Mouse (Mus musculus): ENCODE data around the gene Pcolce2. TPM values are rescaled to one million over a fixed set of nuclear protein-coding genes. Genes with fewer than 3 reads are reported as not detected.
A peak's percentile ranks its signal among the peaks of the same experiment; 100 is the strongest.

Pcolce2 gene
- polyA plus RNA-seq, 1 experiment from 2014 or later: 17.0 TPM

- ATAC-seq (ENCODE audit: low FRiP score, low read depth): 0 out of 2 replicates have a peak, but pooled peaks have one; percentile 13
- WGBS: 15% methylated on average over 8 of the region's 8 CpGs
- peak overlapping the region; percentile 42 for H3K4me2 ChIP-seq (replicated peaks)
These were observed 55.4 kb downstream of the Pcolce2 start for GRCm38 (mm10) chr9:95692823-95693222.

GRCm38 (mm10) chr9:95693528-95694100 lies 56.2 kb downstream of the Pcolce2 start:
- Histone ChIP-seq H3K9me3 (peaks cover 3% of the 10 kb centered on the region; the same call in 1 of the 2 replicates), H3K36me3 (peaks cover 4% of the 10 kb centered on the region; the same call in 1 of the 2 replicates), H3K9ac (no peak overlapping the region), H3K27me3 (no peaks in the 10 kb centered on the region; the same call in 1 of the 2 replicates), H3K4me1 (peaks cover 33% of the 10 kb centered on the region), H3K4me2 (replicated peaks) (peak overlapping the region; percentile 53), H3K27ac (no peak overlapping the region), H3K4me3 (peak overlapping the region; percentile 17; the same call in 1 of the 2 replicates)
- no peak for ATAC-seq (ENCODE audit: low FRiP score, low read depth)
- WGBS: 40% methylated on average over 11 of the region's 11 CpGs

More at GRCm38 (mm10) chr9:95692823-95693222, 55.4 kb downstream of the Pcolce2 start:
- Histone ChIP-seq H3K9ac (no peak overlapping the region), H3K36me3 (peaks cover 8% of the 10 kb centered on the region; the same call in 1 of the 2 replicates), H3K9me3 (peaks cover 3% of the 10 kb centered on the region; the same call in 1 of the 2 replicates), H3K27me3 (no peaks in the 10 kb centered on the region; the same call in 1 of the 2 replicates), H3K4me1 (peaks cover 33% of the 10 kb centered on the region), H3K27ac (no peak overlapping the region), H3K4me3 (no peak overlapping the region)

GRCm38 (mm10) chr9:95694526-95694925 lies 57.1 kb downstream of the Pcolce2 start:
- Histone ChIP-seq H3K4me1 (peaks cover 33% of the 10 kb centered on the region), H3K9me3 (no peaks in the 10 kb centered on the region), H3K27me3 (no peaks in the 10 kb centered on the region; the same call in 1 of the 2 replicates), H3K4me3 (no peak overlapping the region), H3K9ac (no peak overlapping the region), H3K4me2 (replicated peaks) (peak overlapping the region; percentile 53), H3K36me3 (no peaks in the 10 kb centered on the region), H3K27ac (no peak overlapping the region)
- 74% methylated on average over 12 of the region's 12 CpGs for WGBS
- no peak for ATAC-seq (ENCODE audit: low FRiP score, low read depth)

- no peak overlapping the region for H3K4me3 ChIP-seq
- H3K36me3 ChIP-seq: no peaks in the 10 kb centered on the region
- H3K9ac ChIP-seq: no peak overlapping the region
- no peak overlapping the region for H3K27ac ChIP-seq
- 85% methylated on average over 15 of the region's 15 CpGs for WGBS
- peaks cover 33% of the 10 kb centered on the region for H3K4me1 ChIP-seq
- no peak for ATAC-seq (ENCODE audit: low FRiP score, low read depth)
- H3K4me2 ChIP-seq (replicated peaks): no peak overlapping the region
- no peaks in the 10 kb centered on the region; the same call in 1 of the 2 replicates for H3K27me3 ChIP-seq
- H3K9me3 ChIP-seq: no peaks in the 10 kb centered on the region
These were observed 57.6 kb downstream of the Pcolce2 start for GRCm38 (mm10) chr9:95695023-95695422.

- ATAC-seq (ENCODE audit: low FRiP score, low read depth): no peak
- no peak overlapping the region for H3K4me3 ChIP-seq
- H3K27me3 ChIP-seq: no peaks in the 10 kb centered on the region; the same call in 1 of the 2 replicates
- no peaks in the 10 kb centered on the region for H3K36me3 ChIP-seq
- 73% methylated on average over 6 of the region's 6 CpGs for WGBS
- H3K27ac ChIP-seq: no peak overlapping the region
- H3K4me1 ChIP-seq: peaks cover 25% of the 10 kb centered on the region
- no peak overlapping the region for H3K4me2 ChIP-seq (replicated peaks)
- H3K9me3 ChIP-seq: no peaks in the 10 kb centered on the region
- H3K9ac ChIP-seq: no peak overlapping the region
These were observed 59.2 kb downstream of the Pcolce2 start for GRCm38 (mm10) chr9:95696581-95696980.

GRCm38 (mm10) chr9:95697808-95698207 lies 60.4 kb downstream of the Pcolce2 start:
- no peaks in the 10 kb centered on the region for H3K9me3 ChIP-seq
- no peaks in the 10 kb centered on the region; the same call in 1 of the 2 replicates for H3K27me3 ChIP-seq
- 53% methylated on average over 2 of the region's 2 CpGs for WGBS
- peaks cover 17% of the 10 kb centered on the region for H3K4me1 ChIP-seq
- H3K4me2 ChIP-seq (replicated peaks): no peak overlapping the region
- no peak overlapping the region for H3K27ac ChIP-seq
- no peak overlapping the region for H3K9ac ChIP-seq
- H3K36me3 ChIP-seq: no peaks in the 10 kb centered on the region
- ATAC-seq (ENCODE audit: low FRiP score, low read depth): no peak
- no peak overlapping the region for H3K4me3 ChIP-seq

- ATAC-seq (ENCODE audit: low FRiP score, low read depth): no peak
- H3K9ac ChIP-seq: no peak overlapping the region
- H3K4me2 ChIP-seq (replicated peaks): no peak overlapping the region
- H3K36me3 ChIP-seq: no peaks in the 10 kb centered on the region
- H3K4me3 ChIP-seq: no peak overlapping the region
- no peaks in the 10 kb centered on the region for H3K9me3 ChIP-seq
- WGBS: 81% methylated on average over 4 of the region's 4 CpGs
- H3K27me3 ChIP-seq: no peaks in the 10 kb centered on the region; the same call in 1 of the 2 replicates
- H3K4me1 ChIP-seq: peaks cover 4% of the 10 kb centered on the region
- H3K27ac ChIP-seq: no peak overlapping the region
These were observed 61.9 kb downstream of the Pcolce2 start for GRCm38 (mm10) chr9:95699273-95699672.

GRCm38 (mm10) chr9:95704078-95704477 lies 66.7 kb downstream of the Pcolce2 start:
- Histone ChIP-seq H3K9ac (no peak overlapping the region), H3K27me3 (no peaks in the 10 kb centered on the region), H3K4me2 (replicated peaks) (no peak overlapping the region), H3K4me1 (no peaks in the 10 kb centered on the region), H3K4me3 (no peak overlapping the region), H3K36me3 (no peaks in the 10 kb centered on the region; the same call in 1 of the 2 replicates), H3K27ac (no peak overlapping the region), H3K9me3 (no peaks in the 10 kb centered on the region)
- no peak for ATAC-seq (ENCODE audit: low FRiP score, low read depth)
- 72% methylated on average over 3 of the region's 3 CpGs for WGBS

- WGBS: 85% methylated on average over 5 of the region's 5 CpGs
- ATAC-seq (ENCODE audit: low FRiP score, low read depth): no peak
These were observed 68.0 kb downstream of the Pcolce2 start for GRCm38 (mm10) chr9:95705371-95705770.

GRCm38 (mm10) chr9:95708943-95709342 lies 71.5 kb downstream of the Pcolce2 start:
- Histone ChIP-seq H3K36me3 (no peaks in the 10 kb centered on the region; the same call in 1 of the 2 replicates), H3K27ac (no peak overlapping the region), H3K27me3 (no peaks in the 10 kb centered on the region), H3K4me3 (no peak overlapping the region), H3K9me3 (no peaks in the 10 kb centered on the region), H3K9ac (no peak overlapping the region), H3K4me2 (replicated peaks) (no peak overlapping the region), H3K4me1 (0 out of 2 replicates have a peak, but pooled peaks cover 3% of the 10 kb centered on the region)
- ATAC-seq (ENCODE audit: low FRiP score, low read depth): no peak

More at GRCm38 (mm10) chr9:95705371-95705770, 68.0 kb downstream of the Pcolce2 start:
- no peaks in the 10 kb centered on the region for H3K9me3 ChIP-seq
- H3K36me3 ChIP-seq: no peaks in the 10 kb centered on the region; the same call in 1 of the 2 replicates
- H3K4me3 ChIP-seq: no peak overlapping the region
- no peaks in the 10 kb centered on the region for H3K4me1 ChIP-seq
- no peaks in the 10 kb centered on the region for H3K27me3 ChIP-seq
- no peak overlapping the region for H3K27ac ChIP-seq
- no peak overlapping the region for H3K9ac ChIP-seq
- no peak overlapping the region for H3K4me2 ChIP-seq (replicated peaks)

GRCm38 (mm10) chr9:95712574-95712973 lies 75.2 kb downstream of the Pcolce2 start:
- ATAC-seq (ENCODE audit: low FRiP score, low read depth): no peak
- 34% methylated on average over 8 of the region's 8 CpGs for WGBS
- H3K4me1 ChIP-seq: 0 out of 2 replicates have a peak, but pooled peaks cover 3% of the 10 kb centered on the region
- H3K4me3 ChIP-seq: no peak overlapping the region
- no peak overlapping the region for H3K9ac ChIP-seq
- no peaks in the 10 kb centered on the region; the same call in 1 of the 2 replicates for H3K36me3 ChIP-seq
- H3K4me2 ChIP-seq (replicated peaks): no peak overlapping the region
- H3K27ac ChIP-seq: no peak overlapping the region
- no peaks in the 10 kb centered on the region for H3K9me3 ChIP-seq
- no peaks in the 10 kb centered on the region for H3K27me3 ChIP-seq

- no peak for ATAC-seq (ENCODE audit: low FRiP score, low read depth)
- Histone ChIP-seq H3K9ac (no peak overlapping the region), H3K9me3 (no peaks in the 10 kb centered on the region), H3K4me1 (no peaks in the 10 kb centered on the region), H3K27ac (no peak overlapping the region), H3K36me3 (peaks cover 2% of the 10 kb centered on the region), H3K4me2 (replicated peaks) (no peak overlapping the region), H3K4me3 (no peak overlapping the region), H3K27me3 (no peaks in the 10 kb centered on the region)
These were observed 98.8 kb downstream of the Pcolce2 start for GRCm38 (mm10) chr9:95736238-95736637.

All from limb, embryonic 13.5 days (tissue).